Mouse (Mus musculus) hindbrain, embryonic 12.5 days (tissue): Measurements from ENCODE around the gene Gjb5. TPM values are rescaled to one million over a fixed set of nuclear protein-coding genes. Genes with fewer than 3 reads are reported as not detected.

Experiments used
- ATAC-seq: fragments of 200-750 bp; cut with Nextera tagmentation; 2 replicates; pipeline ENCODE4 v1.8.0; 2017; ENCODE audit warnings: moderate TSS enrichment; ENCODE audit not compliant: low FRiP score
- H3K27ac ChIP-seq: fragments of 300-500 bp; sonication (generic); 2 replicates; pipeline ENCODE4 v1.5.1; 2016; ENCODE audit warnings: mild to moderate bottlenecking
- H3K27me3 ChIP-seq: fragments of 300-500 bp; sonication (generic); 2 replicates; pipeline ENCODE4 v1.6.1; 2016; ENCODE audit warnings: mild to moderate bottlenecking
- H3K36me3 ChIP-seq: fragments of 300-500 bp; sonication (generic); 2 replicates; pipeline ENCODE4 v1.6.1; 2016; ENCODE audit warnings: mild to moderate bottlenecking
- H3K4me1 ChIP-seq: fragments of 300-500 bp; sonication (generic); 2 replicates; pipeline ENCODE4 v1.6.1; 2016
- H3K4me2 ChIP-seq: fragments of 300-500 bp; sonication (generic); replicated peaks from 2 replicates; pipeline ENCODE4 v1.6.1; 2016; ENCODE audit warnings: mild to moderate bottlenecking
- H3K4me3 ChIP-seq: fragments of 300-500 bp; sonication (generic); 2 replicates; pipeline ENCODE4 v1.5.1; 2016; ENCODE audit warnings: mild to moderate bottlenecking
- H3K9ac ChIP-seq: fragments of 300-500 bp; sonication (generic); 2 replicates; pipeline ENCODE4 v1.6.1; 2016; ENCODE audit warnings: mild to moderate bottlenecking, moderate library complexity
- H3K9me3 ChIP-seq: fragments of 300-500 bp; sonication (generic); replicated peaks from 2 replicates; pipeline ENCODE4 v1.6.1; 2016; ENCODE audit warnings: mild to moderate bottlenecking
- WGBS: fragments of 180-500 bp; shearing (Covaris S2); methylation state at CpG from one replicate; pipeline ENCODE4 v1.1.7; 2016; 5-methylcytosine and 5-hydroxymethylcytosine counted together
- polyA plus RNA-seq: library from polyadenylated mRNA; unstranded; fragments of >200 nt; fragmentation: Nextera tagmentation; extraction: Ambion mirVana; gene quantifications from 2 replicates; pipeline ENCODE4 v1.2.1, GENCODE M21; 2016

Gjb5 gene
- polyA plus RNA-seq, 1 experiment from 2014 or later: 0.44 TPM

DNA sequence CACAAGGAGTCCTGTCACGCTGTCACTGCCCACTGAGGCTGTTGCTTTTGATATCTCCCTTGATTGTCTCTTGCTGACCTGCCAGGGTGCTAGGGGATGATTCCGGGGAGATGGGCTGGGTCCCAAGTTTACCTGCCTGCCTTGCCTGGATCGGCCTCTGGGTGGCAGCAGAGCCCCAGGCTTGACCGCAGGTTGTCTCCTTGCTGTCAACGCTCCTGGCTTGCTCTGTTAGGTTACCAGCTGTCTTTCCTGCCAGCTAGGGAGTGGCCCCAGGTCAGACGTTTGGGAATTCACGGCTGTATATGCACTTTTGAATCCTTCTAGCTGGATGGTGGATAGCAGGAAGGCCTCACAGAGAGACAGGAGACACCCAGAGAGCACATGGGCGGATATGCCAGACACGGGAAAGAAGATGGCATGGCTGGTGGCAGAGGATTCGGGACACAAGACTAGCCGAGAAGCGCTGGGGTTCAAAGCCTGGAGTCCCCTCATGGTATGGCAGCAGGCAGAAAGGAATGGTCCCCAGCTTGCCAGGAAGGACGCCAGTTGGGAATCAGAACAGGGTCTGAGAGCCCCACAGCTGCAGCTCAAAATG lies 10.5 kb upstream of the Gjb5 start:
- H3K9ac ChIP-seq: no peak overlapping the region
- no peak overlapping the region for H3K4me3 ChIP-seq
- H3K9me3 ChIP-seq: no peaks in the 10 kb centered on the region
- H3K27ac ChIP-seq: no peak overlapping the region
- 30% methylated on average over 13 of the region's 13 CpGs for WGBS
- H3K27me3 ChIP-seq: peaks cover 7% of the 10 kb centered on the region; the same call in 1 of the 2 replicates
- no peaks in the 10 kb centered on the region for H3K36me3 ChIP-seq
- peaks cover 27% of the 10 kb centered on the region for H3K4me1 ChIP-seq
- ATAC-seq: 0 out of 2 replicates have a peak, but pooled peaks have one; percentile 9
- H3K4me2 ChIP-seq: no peak overlapping the region

DNA sequence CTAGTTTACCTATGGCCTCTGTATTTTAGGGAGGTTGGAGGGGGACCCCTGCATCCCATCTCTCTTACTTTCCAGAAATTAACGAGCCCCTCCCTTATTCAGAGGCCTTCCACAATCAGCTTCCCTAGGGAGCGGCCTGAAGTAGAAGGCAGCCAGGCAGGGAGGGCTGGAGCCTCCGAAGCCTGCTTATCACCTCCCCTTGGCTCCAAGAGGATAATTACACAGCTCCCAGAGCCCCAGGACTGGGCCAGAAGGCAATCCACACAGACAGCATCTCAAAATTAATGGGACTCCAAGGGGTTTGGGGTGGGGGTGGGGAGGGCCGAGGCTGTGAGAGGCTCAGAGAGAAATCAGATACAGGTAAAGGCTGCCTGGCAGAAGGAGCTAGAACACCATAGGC lies 7.9 kb upstream of the Gjb5 start:
- Histone ChIP-seq H3K36me3 (no peaks in the 10 kb centered on the region), H3K4me2 (no peak overlapping the region), H3K4me1 (peaks cover 25% of the 10 kb centered on the region), H3K9ac (no peak overlapping the region), H3K27me3 (0 out of 2 replicates have a peak, but pooled peaks cover 7% of the 10 kb centered on the region), H3K9me3 (no peaks in the 10 kb centered on the region), H3K27ac (peak overlapping the region; percentile 44), H3K4me3 (no peak overlapping the region)
- ATAC-seq: peak; percentile 73
- 20% methylated on average over 4 of the region's 4 CpGs for WGBS

DNA sequence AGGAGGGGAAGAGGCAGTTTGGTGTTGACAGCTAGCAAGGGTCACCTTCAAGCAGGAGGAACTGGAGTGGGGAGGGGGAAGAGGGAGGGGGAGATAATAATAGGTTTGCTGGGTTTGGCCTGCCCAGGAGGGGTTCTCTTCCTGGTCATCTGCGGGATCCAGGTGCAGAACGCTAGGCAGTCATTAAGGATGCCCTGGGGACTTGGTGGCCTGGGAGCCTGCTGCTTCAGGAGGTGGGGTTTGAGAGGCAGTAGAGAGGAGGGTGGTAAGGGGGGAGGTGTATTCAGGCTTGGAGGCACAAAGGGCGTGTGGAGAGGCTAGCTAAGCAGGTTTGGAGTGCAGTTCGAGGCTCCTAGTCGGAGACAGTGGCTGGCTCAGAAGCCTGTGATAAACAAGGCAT lies 7.5 kb upstream of the Gjb5 start:
- ATAC-seq: peak; percentile 49
- no peaks in the 10 kb centered on the region for H3K36me3 ChIP-seq
- 0 out of 2 replicates have a peak, but pooled peaks cover 7% of the 10 kb centered on the region for H3K27me3 ChIP-seq
- no peak overlapping the region for H3K4me3 ChIP-seq
- WGBS: 18% methylated on average over 5 of the region's 5 CpGs
- no peak overlapping the region for H3K9ac ChIP-seq
- H3K4me2 ChIP-seq: no peak overlapping the region
- peaks cover 25% of the 10 kb centered on the region for H3K4me1 ChIP-seq
- H3K27ac ChIP-seq: peak overlapping the region; percentile 44
- no peaks in the 10 kb centered on the region for H3K9me3 ChIP-seq

DNA sequence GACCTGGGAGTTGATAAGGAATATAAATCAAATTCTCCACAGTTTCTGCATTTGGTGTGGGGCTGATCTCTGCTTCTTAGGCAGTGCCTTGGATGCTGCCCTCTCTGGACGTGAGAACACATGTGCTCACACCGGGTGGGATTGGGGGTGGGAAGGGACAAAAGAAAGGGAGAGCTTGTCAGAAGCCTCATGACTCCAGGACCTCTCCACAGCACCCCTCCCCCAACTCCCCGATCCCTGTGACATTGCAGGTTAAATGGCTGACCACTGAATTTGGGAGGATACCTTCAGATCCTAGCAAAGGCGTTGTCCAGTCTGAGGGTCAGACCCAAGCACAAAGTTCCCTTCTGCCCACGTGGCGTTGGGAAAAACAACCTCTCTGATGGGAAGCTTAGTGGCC lies 6.5 kb upstream of the Gjb5 start:
- H3K4me2 ChIP-seq: no peak overlapping the region
- no peak for ATAC-seq
- H3K27ac ChIP-seq: no peak overlapping the region
- H3K36me3 ChIP-seq: no peaks in the 10 kb centered on the region
- WGBS: 64% methylated on average over 6 of the region's 6 CpGs
- no peaks in the 10 kb centered on the region for H3K9me3 ChIP-seq
- peaks cover 25% of the 10 kb centered on the region for H3K4me1 ChIP-seq
- peaks cover 12% of the 10 kb centered on the region for H3K27me3 ChIP-seq
- no peak overlapping the region for H3K4me3 ChIP-seq
- no peak overlapping the region for H3K9ac ChIP-seq

DNA sequence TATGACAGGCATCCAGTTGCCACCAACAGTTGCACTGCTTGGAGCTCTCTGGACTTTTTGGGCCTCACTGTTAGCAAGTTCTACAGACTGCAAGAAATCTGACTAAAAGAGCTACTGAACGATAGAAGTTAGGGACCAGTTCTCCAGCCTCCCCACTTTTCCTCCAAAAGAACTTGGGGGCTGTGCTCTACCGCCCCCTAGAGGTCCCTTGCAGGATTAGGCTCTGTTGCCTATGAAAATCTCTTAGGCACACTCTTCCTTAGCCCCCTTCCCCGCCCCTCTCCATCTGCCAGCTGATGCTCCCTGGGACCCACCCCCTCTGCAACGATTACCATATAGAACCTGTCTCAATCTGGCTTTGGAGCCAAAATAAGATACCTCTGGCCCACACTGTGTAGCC lies 5.3 kb upstream of the Gjb5 start:
- 64% methylated on average over 4 of the region's 4 CpGs for WGBS
- no peak overlapping the region for H3K4me3 ChIP-seq
- no peaks in the 10 kb centered on the region for H3K9me3 ChIP-seq
- H3K27ac ChIP-seq: no peak overlapping the region
- H3K36me3 ChIP-seq: no peaks in the 10 kb centered on the region
- no peak overlapping the region for H3K4me2 ChIP-seq
- ATAC-seq: no peak
- peaks cover 20% of the 10 kb centered on the region for H3K4me1 ChIP-seq
- no peak overlapping the region for H3K9ac ChIP-seq
- H3K27me3 ChIP-seq: peaks cover 6% of the 10 kb centered on the region

DNA sequence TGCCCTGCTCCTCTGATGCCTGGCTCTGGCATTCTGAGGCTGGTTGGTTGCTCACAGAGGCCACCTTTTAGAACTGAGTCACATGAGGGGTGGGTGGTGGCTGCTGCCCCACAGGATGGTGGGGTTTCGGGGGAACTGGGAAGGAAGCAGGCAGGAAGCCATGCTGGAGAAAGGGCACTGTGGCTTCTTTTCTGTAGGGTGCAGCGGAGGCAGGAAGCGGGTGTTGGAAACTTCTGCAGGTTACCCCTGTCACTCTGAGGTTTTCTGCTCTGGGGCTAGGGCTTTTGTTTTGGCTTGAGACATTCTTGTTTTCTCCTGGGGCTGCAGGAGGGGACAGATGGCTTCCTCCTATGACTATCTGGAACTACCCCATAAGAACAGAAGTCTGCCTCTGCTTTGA lies 4.5 kb upstream of the Gjb5 start:
- ATAC-seq: no peak
- Histone ChIP-seq H3K27ac (no peak overlapping the region), H3K9ac (no peak overlapping the region), H3K36me3 (no peaks in the 10 kb centered on the region), H3K4me2 (no peak overlapping the region), H3K9me3 (no peaks in the 10 kb centered on the region), H3K27me3 (peaks cover 9% of the 10 kb centered on the region), H3K4me1 (peaks cover 19% of the 10 kb centered on the region), H3K4me3 (no peak overlapping the region)
- 85% methylated on average over 3 of the region's 3 CpGs for WGBS

DNA sequence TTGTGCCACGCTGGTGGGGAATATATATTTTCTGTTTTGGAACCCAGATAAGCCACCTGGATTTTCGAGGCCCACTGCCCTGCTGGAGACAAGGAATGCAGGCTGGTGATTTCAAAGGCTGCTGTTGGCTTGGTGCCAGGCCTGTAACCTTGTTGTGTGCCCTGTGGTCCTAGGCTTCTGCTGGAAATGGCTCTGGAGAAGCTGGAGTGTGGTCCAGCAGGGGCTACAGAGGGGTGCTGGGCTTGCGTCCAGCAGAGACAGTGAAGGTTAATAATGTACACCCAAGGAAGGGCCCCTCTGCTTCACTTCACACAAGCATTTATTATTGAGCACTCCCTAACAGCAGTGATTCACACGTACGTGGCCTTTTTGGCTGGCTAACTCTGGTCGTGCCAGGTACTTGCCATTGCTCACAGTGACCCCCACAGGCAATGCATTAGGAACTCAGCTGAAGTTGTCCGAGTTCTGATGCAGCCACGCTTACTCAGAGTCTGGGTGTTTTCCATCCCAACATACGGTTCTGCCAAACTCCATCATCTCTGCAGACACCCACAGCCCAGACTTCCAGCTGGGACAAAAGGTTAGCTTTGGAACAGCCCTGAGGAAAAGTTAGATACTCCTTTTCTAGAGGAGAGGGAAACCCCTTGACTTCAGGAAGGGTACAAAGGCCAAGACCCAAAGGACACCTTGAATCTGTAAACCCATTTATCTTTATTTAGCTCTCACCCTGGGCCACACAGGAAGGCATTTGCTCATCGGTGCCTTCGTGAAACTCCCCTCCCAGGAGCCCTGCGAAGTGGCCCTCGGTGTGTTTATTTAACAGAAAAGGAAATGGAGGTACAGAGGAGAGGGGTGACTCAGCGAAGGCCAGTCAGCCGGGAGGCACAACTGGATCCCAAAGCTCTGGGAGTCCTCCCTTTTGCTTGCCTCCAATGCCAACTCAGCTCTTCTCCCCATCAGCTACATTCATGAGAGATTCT lies 3.2 kb downstream of the Gjb5 start:
- Histone ChIP-seq H3K9me3 (no peaks in the 10 kb centered on the region), H3K4me1 (peaks cover 17% of the 10 kb centered on the region), H3K27ac (no peak overlapping the region), H3K36me3 (no peaks in the 10 kb centered on the region), H3K4me3 (no peak overlapping the region), H3K9ac (no peak overlapping the region), H3K27me3 (peaks cover 7% of the 10 kb centered on the region), H3K4me2 (no peak overlapping the region)
- ATAC-seq: no peak
- 76% methylated on average over 15 of the region's 15 CpGs for WGBS

DNA sequence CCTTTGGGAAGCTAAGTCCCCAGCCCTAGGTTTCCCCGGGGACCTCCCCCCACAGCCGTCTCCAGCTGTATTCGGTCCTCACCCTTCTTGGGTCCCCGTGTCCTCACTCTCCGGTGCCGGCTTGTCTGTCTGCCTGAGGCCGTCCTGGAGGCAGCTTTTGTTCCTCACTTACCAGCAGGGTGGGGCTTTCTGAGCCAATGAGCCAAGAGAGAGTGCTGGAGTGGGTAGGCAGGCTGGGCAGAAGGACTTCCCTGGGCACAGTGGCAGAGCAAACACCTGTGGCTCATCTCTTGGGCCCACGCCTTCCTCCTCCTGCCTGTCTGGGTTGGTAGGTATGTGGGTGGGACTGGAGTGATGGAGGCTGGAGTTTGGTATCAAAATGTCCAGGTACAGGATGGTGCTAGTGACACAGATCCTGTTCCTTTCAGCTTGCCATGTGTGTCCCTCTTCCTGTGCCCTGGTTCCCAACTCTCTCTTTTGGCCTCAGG lies 4.0 kb downstream of the Gjb5 start, which contains the start of gene Gjb4:
Gene Gjb4 (minus strand): TSS at position 131 of the 488 bp plus-strand sequence.
- Histone ChIP-seq H3K4me1 (peaks cover 17% of the 10 kb centered on the region), H3K36me3 (no peaks in the 10 kb centered on the region), H3K9me3 (no peaks in the 10 kb centered on the region), H3K4me2 (no peak within 1 kb of the TSS), H3K27ac (no peak within 1 kb of the TSS), H3K27me3 (peaks cover 3% of the 10 kb centered on the region), H3K9ac (no peak within 1 kb of the TSS), H3K4me3 (no peak within 1 kb of the TSS)
- ATAC-seq: no peak
- 38% methylated on average over 8 of the region's 8 CpGs for WGBS

DNA sequence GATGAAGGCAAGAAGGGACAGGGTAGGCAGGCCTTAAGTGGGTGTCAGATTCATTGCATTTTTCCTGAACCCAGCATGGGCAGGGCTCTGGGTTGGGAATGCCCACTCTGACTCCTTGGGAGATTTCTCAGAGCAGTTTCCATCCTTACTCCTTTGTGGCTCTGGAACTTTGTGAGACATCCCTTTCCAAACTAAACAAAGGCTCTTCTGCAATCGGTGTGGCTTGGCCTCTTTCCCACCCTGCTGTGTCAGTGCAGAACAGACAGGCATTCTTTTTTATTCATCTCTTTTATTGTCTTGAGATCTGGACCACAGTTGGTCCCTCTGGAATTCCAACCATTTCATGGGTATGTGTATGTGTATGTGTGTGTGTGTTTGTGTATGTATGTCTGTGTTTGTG lies 5.4 kb downstream of the Gjb5 start:
- 20% methylated on average over 1 of the region's 1 CpGs for WGBS
- Histone ChIP-seq H3K9me3 (no peaks in the 10 kb centered on the region), H3K36me3 (no peaks in the 10 kb centered on the region), H3K4me1 (peaks cover 16% of the 10 kb centered on the region), H3K9ac (no peak overlapping the region), H3K27me3 (peaks cover 1% of the 10 kb centered on the region), H3K4me2 (no peak overlapping the region), H3K4me3 (no peak overlapping the region), H3K27ac (no peak overlapping the region)
- ATAC-seq: no peak

DNA sequence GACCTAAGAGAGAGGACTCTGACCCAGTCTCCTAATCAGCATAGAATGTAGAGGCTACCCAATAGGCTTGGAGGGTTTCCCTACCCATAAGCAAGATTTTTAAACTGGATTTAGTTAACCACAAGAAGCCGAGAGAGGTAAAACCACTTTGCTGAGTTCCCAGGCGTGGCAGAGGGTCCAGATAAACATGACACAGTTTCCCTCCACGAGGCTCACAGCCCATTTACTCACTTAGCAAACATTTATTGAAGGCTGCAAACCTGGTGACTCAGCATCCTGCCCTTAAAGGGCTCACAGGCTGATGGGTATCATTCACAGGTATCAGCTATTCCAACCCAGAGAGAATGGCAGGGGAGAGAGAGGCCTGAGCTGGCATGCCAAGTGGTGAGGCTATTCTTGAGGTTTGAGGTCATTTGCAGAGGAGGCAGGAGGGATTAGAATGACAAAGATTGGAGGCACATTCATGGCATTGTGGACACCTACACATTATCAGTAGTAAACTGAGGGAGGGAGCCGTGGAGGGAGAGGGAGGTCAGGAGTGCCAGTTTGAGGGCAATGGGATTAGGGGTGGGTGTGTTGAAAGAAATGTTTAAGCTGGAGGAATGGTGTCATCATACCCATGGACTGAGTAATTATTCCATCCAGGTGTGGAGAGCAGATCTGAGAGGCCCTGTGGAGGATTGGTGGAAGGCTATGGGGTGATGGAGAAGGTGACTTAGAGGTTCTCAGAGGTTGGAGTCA lies 8.3 kb downstream of the Gjb5 start:
- no peak overlapping the region for H3K4me2 ChIP-seq
- ATAC-seq: no peak
- WGBS: 77% methylated on average over 4 of the region's 4 CpGs
- no peak overlapping the region for H3K9ac ChIP-seq
- H3K27me3 ChIP-seq: no peaks in the 10 kb centered on the region
- peaks cover 15% of the 10 kb centered on the region for H3K4me1 ChIP-seq
- H3K36me3 ChIP-seq: no peaks in the 10 kb centered on the region
- no peak overlapping the region for H3K27ac ChIP-seq
- no peaks in the 10 kb centered on the region for H3K9me3 ChIP-seq
- H3K4me3 ChIP-seq: no peak overlapping the region

DNA sequence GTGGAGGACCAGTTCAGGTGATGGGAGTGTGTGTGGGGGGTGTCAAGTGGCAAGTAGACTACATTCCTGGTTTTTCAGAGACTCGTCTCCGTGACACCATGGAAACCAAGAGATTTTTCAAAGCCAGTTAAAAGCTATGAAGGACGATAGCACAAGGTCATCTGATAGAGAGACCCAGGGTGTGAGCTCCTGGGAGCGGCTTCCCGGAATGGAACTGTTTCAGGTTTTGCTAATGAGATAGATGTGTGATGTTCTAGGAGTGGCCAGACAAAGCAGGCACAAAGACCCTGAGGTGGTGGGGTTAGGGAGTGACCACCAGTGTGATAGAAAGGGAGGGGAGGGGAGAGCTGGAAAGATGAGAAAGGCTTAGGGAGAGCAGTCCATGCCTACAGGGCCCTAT lies 13.0 kb downstream of the Gjb5 start:
- H3K9ac ChIP-seq: no peak overlapping the region
- H3K9me3 ChIP-seq: no peaks in the 10 kb centered on the region
- H3K36me3 ChIP-seq: no peaks in the 10 kb centered on the region
- H3K27me3 ChIP-seq: no peaks in the 10 kb centered on the region
- no peak for ATAC-seq
- H3K4me3 ChIP-seq: no peak overlapping the region
- H3K27ac ChIP-seq: no peak overlapping the region
- no peaks in the 10 kb centered on the region for H3K4me1 ChIP-seq
- 80% methylated on average over 5 of the region's 5 CpGs for WGBS
- no peak overlapping the region for H3K4me2 ChIP-seq

DNA sequence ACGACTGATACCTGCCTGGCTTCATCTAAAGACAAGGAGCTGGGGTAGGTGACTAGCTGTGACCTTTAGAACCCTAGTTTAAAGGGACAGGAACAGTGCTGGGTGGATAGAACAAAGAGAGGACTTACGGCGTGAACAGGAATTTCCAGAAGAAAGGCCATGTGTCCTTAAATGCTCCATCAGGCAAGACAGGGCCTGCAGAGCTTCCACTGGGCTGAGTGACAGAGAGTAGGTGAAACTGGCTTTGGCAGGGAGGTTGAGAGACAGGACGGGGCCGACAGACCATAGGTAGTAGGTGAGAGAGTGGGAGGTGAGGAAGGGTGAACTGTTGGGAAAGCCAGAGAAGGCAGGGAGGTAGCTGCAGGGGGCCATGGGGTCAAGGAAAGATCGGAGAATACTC lies 16.6 kb downstream of the Gjb5 start:
- H3K4me1 ChIP-seq: no peaks in the 10 kb centered on the region
- H3K9ac ChIP-seq: no peak overlapping the region
- ATAC-seq: no peak
- no peaks in the 10 kb centered on the region for H3K9me3 ChIP-seq
- WGBS: 55% methylated on average over 6 of the region's 6 CpGs
- H3K4me3 ChIP-seq: no peak overlapping the region
- H3K27me3 ChIP-seq: no peaks in the 10 kb centered on the region
- H3K36me3 ChIP-seq: no peaks in the 10 kb centered on the region
- H3K27ac ChIP-seq: no peak overlapping the region
- H3K4me2 ChIP-seq: no peak overlapping the region
